Mouse (Mus musculus): ENCODE data around the gene Vwa8. TPM values are rescaled to one million over a fixed set of nuclear protein-coding genes. Genes with fewer than 3 reads are reported as not detected.
"Not testable (repeated sequence)": the region's sequence is repeated elsewhere in the genome, so short reads cannot be mapped to it uniquely, and the experiment has no call there.

Gene Vwa8
- polyA plus RNA-seq, 1 experiment: 8.8 TPM

GRCm38 (mm10) chr14:78885915-78886534 is 37.2 kb downstream of the Vwa8 start:
- peak; percentile 51 for DNase-seq (ENCODE audit: low read depth)
- TF ChIP-seq CTCF (IDR thresholded peaks at IDR 0.05; ENCODE audit: borderline replicate concordance, extremely low read depth, insufficient read depth, insufficient read length) (no peak), POLR2A (IDR thresholded peaks at IDR 0.05; ENCODE audit: borderline replicate concordance, extremely low read depth, insufficient read depth, insufficient read length, poor library complexity, severe bottlenecking) (no peak)

- no peak for TF ChIP-seq POLR2A (IDR thresholded peaks at IDR 0.05; ENCODE audit: borderline replicate concordance, extremely low read depth, insufficient read depth, insufficient read length, poor library complexity, severe bottlenecking)
- TF ChIP-seq CTCF (IDR thresholded peaks at IDR 0.05; ENCODE audit: borderline replicate concordance, extremely low read depth, insufficient read depth, insufficient read length): no peak
- DNase-seq (ENCODE audit: low read depth): peak; percentile 29
Measured at GRCm38 (mm10) chr14:78886566-78887234, 37.8 kb downstream of the Vwa8 start.

GRCm38 (mm10) chr14:78887494-78887893 is 38.6 kb downstream of the Vwa8 start:
- not testable (repeated sequence) for DNase-seq (ENCODE audit: low read depth)

GRCm38 (mm10) chr14:78895496-78895895 is 46.6 kb downstream of the Vwa8 start:
- no peak for DNase-seq (ENCODE audit: low read depth)
- TF ChIP-seq POLR2A (IDR thresholded peaks at IDR 0.05; ENCODE audit: borderline replicate concordance, extremely low read depth, insufficient read depth, insufficient read length, poor library complexity, severe bottlenecking) (no peak), CTCF (IDR thresholded peaks at IDR 0.05; ENCODE audit: borderline replicate concordance, extremely low read depth, insufficient read depth, insufficient read length) (no peak)

DNA sequence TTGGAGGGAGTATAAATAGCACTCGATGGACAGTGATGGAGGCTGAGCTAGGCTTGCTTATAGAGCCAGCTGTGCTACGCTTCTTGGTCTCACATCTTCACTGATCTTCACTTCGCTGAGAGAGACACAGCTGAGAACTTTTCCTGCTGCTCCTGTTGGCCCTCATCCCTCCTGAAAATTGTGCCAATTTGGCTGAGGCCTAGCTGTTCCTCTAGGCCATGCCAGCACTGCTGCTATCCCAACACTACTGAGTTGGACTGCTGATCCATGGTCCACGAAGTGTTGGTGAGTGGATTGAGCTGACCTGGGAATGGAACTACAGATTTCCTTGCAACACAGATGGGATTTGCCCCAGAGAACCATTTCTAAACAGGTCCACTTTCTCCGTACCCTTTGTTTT is 47.4 kb downstream of the Vwa8 start:
- TF ChIP-seq POLR2A (IDR thresholded peaks at IDR 0.05; ENCODE audit: borderline replicate concordance, extremely low read depth, insufficient read depth, insufficient read length, poor library complexity, severe bottlenecking) (no peak), CTCF (IDR thresholded peaks at IDR 0.05; ENCODE audit: borderline replicate concordance, extremely low read depth, insufficient read depth, insufficient read length) (no peak)
- DNase-seq (ENCODE audit: low read depth): peak; percentile 11

DNA sequence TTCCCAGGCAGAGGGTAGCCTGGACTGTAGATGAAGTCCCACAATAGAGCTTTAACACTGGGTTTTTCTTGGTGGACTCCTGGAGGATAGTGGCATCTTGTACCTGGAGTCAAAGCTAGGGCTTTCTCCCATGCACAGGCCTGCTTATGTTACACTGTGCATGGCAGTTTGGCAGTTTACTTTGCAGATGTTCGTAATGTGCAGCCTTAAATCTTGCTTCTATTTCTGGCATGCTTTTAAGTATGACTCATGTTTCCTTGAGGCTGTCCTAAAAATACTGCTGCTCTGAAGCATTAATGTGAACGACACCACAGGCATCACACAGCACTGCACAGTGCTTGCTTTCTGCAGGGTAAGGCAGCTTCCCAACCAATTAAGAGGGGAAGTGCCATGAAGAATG is 51.9 kb downstream of the Vwa8 start:
- TF ChIP-seq POLR2A (IDR thresholded peaks at IDR 0.05; ENCODE audit: borderline replicate concordance, extremely low read depth, insufficient read depth, insufficient read length, poor library complexity, severe bottlenecking): no peak
- no peak for TF ChIP-seq CTCF (IDR thresholded peaks at IDR 0.05; ENCODE audit: borderline replicate concordance, extremely low read depth, insufficient read depth, insufficient read length)
- peak; percentile 55 for DNase-seq (ENCODE audit: low read depth)

DNA sequence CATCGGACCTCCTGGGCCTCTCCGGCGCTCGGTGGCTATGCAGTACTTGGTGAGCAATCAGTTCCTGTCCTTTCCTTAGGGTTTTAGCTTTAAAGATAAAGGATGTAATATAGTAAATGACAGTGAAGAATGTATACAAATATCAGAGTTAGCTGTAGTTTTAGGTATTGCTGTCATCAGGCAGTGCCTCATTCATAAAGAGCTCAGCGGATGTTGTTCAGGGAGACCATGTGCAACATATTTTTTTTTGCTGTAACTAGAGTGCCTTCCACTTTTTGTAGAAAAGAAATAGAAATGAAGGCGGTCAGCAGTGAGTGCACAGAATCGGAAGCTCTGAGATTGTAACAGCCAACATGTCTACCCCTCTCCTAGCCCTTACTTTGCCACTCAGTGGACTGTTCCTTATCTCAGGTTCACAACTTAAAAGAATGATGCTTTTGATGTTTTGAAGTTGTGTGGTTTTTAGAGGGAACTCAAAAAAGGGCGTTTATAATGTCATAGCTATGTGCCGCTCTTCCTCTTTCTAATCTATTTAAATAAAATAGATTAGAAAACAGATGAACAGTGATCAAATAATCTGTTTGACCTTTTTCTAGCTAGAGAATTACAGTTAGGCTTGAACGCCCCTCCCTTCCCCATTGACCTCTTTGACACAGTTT is 59.5 kb downstream of the Vwa8 start:
- no peak for DNase-seq (ENCODE audit: low read depth)
- TF ChIP-seq CTCF (IDR thresholded peaks at IDR 0.05; ENCODE audit: borderline replicate concordance, extremely low read depth, insufficient read depth, insufficient read length) (no peak), POLR2A (IDR thresholded peaks at IDR 0.05; ENCODE audit: borderline replicate concordance, extremely low read depth, insufficient read depth, insufficient read length, poor library complexity, severe bottlenecking) (no peak)

- TF ChIP-seq POLR2A (IDR thresholded peaks at IDR 0.05; ENCODE audit: borderline replicate concordance, extremely low read depth, insufficient read depth, insufficient read length, poor library complexity, severe bottlenecking): no peak
- no peak for TF ChIP-seq CTCF (IDR thresholded peaks at IDR 0.05; ENCODE audit: borderline replicate concordance, extremely low read depth, insufficient read depth, insufficient read length)
- DNase-seq (ENCODE audit: low read depth): no peak
Measured at GRCm38 (mm10) chr14:78912076-78912475, 63.2 kb downstream of the Vwa8 start.

DNA sequence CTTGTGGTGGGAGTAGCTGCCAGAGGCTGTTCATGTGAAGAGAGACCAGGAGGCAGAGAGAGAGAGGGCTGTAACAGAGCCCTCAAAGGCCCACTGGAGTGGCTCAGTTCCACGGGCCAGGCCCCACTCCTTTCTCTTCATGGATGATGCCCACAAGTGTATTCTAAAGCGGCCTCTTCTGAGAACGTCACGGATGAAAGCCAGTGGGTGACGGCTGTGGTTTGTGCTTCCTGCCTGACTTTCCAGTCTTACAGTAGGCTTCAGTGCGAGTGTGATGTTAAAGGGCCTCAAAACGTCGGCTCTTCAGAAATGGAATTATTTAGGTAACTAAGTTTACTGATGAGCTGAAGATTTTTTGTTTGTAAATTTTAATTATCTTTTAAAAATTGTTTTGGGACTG is 65.3 kb downstream of the Vwa8 start:
- TF ChIP-seq CTCF (IDR thresholded peaks at IDR 0.05; ENCODE audit: borderline replicate concordance, extremely low read depth, insufficient read depth, insufficient read length): no peak
- no peak for TF ChIP-seq POLR2A (IDR thresholded peaks at IDR 0.05; ENCODE audit: borderline replicate concordance, extremely low read depth, insufficient read depth, insufficient read length, poor library complexity, severe bottlenecking)
- no peak for DNase-seq (ENCODE audit: low read depth)

DNA sequence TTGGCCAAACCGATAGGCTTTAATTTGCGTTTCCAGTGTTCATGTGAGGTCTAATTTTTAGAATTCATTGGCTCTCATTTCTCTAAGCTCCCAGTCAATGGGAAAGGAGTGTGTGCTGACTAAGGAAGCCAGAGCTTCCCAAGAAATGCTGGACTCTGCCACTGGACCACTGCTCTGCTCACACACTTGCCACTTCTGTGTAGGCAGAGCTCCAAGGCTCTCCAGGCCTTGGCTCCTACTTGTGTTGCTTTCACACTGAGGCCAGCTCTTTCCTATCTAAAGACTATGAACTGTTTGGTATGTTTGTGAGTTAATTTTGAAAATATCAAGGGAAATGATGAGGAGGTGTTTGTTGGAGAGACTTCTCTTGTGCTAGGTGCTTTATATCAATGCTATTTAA is 67.8 kb downstream of the Vwa8 start:
- no peak for DNase-seq (ENCODE audit: low read depth)
- no peak for TF ChIP-seq POLR2A (IDR thresholded peaks at IDR 0.05; ENCODE audit: borderline replicate concordance, extremely low read depth, insufficient read depth, insufficient read length, poor library complexity, severe bottlenecking)
- TF ChIP-seq CTCF (IDR thresholded peaks at IDR 0.05; ENCODE audit: borderline replicate concordance, extremely low read depth, insufficient read depth, insufficient read length): no peak

GRCm38 (mm10) chr14:78921219-78921618 is 72.4 kb downstream of the Vwa8 start:
- DNase-seq (ENCODE audit: low read depth): no peak
- TF ChIP-seq CTCF (IDR thresholded peaks at IDR 0.05; ENCODE audit: borderline replicate concordance, extremely low read depth, insufficient read depth, insufficient read length): no peak
- TF ChIP-seq POLR2A (IDR thresholded peaks at IDR 0.05; ENCODE audit: borderline replicate concordance, extremely low read depth, insufficient read depth, insufficient read length, poor library complexity, severe bottlenecking): no peak

- no peak for TF ChIP-seq POLR2A (IDR thresholded peaks at IDR 0.05; ENCODE audit: borderline replicate concordance, extremely low read depth, insufficient read depth, insufficient read length, poor library complexity, severe bottlenecking)
- DNase-seq (ENCODE audit: low read depth): no peak
Measured at GRCm38 (mm10) chr14:78923631-78924030, 74.8 kb downstream of the Vwa8 start.

Data from brain, embryonic 14.5 days (tissue).